Mouse (Mus musculus): ENCODE data around the gene Gm3776.

GRCm38 (mm10) chr9:78210821-78211220 is 46.1 kb upstream of the Gm3776 start:
- TF ChIP-seq CTCF (IDR thresholded peaks at IDR 0.05; ENCODE audit: extremely low read depth, insufficient read length, insufficient replicate concordance, low read depth, low read length): no peak
- no peak for TF ChIP-seq POLR2A (IDR thresholded peaks at IDR 0.05; ENCODE audit: low read depth, low read length)
